Mouse (Mus musculus) granulocyte monocyte progenitor cell, adult 5-6 weeks (primary cell): Measurements from ENCODE around the gene Hpse2. TPM values are rescaled to one million over a fixed set of nuclear protein-coding genes. Genes with fewer than 3 reads are reported as not detected.

ENCODE experiments used
- ATAC-seq: replicated peaks from 2 replicates; pipeline ENCODE4 v1.8.0; 2016; ENCODE audit warnings: mild to moderate bottlenecking, moderate TSS enrichment, inconsistent platforms; ENCODE audit not compliant: poor library complexity, severe bottlenecking
- total RNA-seq, 2 experiments: library from RNA; stranded (forward) in 1 of 2; stranded (reverse) in 1 of 2; fragments of 200-712, 200-1000 nt in 1 of 2; fragments of >200 nt in 1 of 2; fragmentation: Nextera tagmentation in 1 of 2; gene quantifications; 2 replicates each; pipeline ENCODE4 v1.2.3; 2014 to 2017

Gene Hpse2
- total RNA-seq, 2 experiments from 2014 or later: not detected

- no peak for ATAC-seq
Observed at GRCm38 (mm10) chr19:43175437-43175965, 212.7 kb downstream of the Hpse2 start.

DNA sequence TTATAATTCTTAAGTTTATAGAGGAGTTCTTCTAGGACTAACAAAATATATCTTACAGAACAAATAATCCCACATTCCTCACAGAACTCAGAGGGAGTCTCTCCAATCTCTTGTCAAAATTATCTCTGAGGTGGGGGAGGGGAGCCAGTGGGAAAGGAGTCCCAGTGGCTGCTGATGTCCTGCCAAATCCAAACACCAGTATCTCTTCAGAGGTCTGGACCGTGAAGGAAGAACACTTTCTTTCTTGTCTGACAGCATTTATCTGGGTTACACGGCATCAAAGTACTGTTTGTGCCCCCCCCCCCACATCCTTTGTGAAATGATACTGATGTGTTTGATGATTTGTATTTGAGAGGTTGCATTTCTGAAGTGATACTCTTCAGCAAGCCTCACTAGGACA lies 213.3 kb downstream of the Hpse2 start:
- no peak for ATAC-seq

- no peak for ATAC-seq
Observed at GRCm38 (mm10) chr19:43156085-43156484, 232.1 kb downstream of the Hpse2 start.

GRCm38 (mm10) chr19:43155582-43155981 lies 232.6 kb downstream of the Hpse2 start:
- no peak for ATAC-seq

GRCm38 (mm10) chr19:43147901-43148300 lies 240.3 kb downstream of the Hpse2 start:
- no peak for ATAC-seq

GRCm38 (mm10) chr19:43146820-43147219 lies 241.3 kb downstream of the Hpse2 start:
- ATAC-seq: no peak

GRCm38 (mm10) chr19:43141646-43142045 lies 246.5 kb downstream of the Hpse2 start:
- ATAC-seq: no peak

DNA sequence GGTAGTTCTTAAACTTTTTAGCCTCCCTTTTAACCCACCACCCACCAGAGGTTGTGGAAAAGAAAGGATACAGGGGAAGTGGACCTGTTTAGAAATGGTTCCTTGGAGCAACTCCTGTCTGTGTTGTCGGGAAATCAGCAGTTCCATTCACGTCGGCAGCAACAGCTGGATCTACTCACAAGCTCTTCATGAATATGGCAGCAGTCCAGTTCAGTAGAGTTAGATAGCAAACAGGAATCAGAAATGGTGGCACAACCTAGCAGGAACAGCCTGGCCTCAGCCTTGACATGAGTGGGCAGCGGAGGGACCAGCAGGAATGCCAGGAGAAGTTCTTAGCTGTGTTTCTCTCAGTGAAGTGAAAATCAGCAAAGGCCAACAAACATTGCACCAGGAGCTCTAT lies 278.4 kb downstream of the Hpse2 start:
- no peak for ATAC-seq

DNA sequence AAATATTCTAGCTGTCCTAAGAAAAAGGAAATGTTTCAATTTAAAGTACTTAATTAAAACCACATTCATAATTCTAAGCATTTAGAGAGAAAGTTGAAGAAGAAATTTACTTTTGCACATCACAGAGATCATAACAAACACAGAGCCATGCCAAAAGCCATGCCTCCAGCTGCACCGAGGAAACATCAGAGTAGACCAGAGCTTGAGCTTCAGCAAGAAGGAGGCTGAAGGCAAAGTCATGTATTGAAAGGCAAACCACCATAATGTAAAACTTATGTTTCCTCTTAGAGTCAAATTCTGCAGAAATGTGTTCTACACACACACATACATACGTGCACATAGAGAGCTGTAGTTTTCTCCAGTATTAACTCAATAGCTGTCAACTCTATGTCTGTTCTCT lies 291.2 kb downstream of the Hpse2 start:
- no peak for ATAC-seq

GRCm38 (mm10) chr19:43087216-43087615 lies 300.9 kb downstream of the Hpse2 start:
- no peak for ATAC-seq

DNA sequence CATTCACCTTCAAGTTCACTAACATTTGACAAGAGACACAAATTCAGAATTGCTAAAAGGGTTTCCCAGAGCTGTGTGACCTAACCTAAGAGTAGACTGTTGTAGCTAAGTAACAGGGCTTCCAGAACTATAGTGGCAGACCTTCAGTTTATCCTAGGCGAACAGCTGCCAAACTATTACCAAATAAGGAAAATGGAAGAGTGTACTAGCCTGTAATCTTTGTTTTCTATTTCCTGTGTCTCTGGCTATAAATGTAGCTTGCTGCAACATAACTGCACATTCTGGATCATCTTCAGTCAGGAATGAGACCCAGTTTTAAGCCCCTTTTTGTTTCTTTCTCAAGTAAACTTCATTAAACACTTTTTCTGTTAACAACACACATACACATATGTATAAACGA lies 324.0 kb downstream of the Hpse2 start:
- no peak for ATAC-seq

DNA sequence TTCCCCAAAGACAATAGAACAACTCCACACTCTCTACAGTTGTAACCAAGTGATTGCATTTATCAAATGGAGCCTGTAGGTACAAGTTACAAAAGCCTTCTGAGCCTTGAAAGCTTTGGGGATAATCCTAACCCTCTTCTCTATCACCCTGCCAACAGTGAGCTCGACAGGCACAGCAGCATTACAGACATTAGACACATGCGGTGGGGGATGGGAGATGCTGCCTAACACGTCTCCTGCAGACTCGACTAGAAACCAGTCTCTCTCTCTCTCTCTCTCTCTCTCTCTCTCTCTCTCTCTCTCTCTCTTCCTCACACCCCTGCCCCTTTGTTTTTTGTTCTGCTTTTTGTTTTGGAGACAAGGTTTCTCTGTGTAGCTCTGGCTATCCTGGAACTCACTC lies 343.6 kb downstream of the Hpse2 start:
- ATAC-seq: no peak

GRCm38 (mm10) chr19:43042721-43043120 lies 345.4 kb downstream of the Hpse2 start:
- ATAC-seq: no peak

- ATAC-seq: no peak
Observed at GRCm38 (mm10) chr19:43042211-43042610, 345.9 kb downstream of the Hpse2 start.

- no peak for ATAC-seq
Observed at GRCm38 (mm10) chr19:43036381-43036780, 351.8 kb downstream of the Hpse2 start.

- ATAC-seq: no peak
Observed at GRCm38 (mm10) chr19:43027305-43027704, 360.9 kb downstream of the Hpse2 start.

GRCm38 (mm10) chr19:43022611-43023173 lies 365.5 kb downstream of the Hpse2 start:
- ATAC-seq: no peak

DNA sequence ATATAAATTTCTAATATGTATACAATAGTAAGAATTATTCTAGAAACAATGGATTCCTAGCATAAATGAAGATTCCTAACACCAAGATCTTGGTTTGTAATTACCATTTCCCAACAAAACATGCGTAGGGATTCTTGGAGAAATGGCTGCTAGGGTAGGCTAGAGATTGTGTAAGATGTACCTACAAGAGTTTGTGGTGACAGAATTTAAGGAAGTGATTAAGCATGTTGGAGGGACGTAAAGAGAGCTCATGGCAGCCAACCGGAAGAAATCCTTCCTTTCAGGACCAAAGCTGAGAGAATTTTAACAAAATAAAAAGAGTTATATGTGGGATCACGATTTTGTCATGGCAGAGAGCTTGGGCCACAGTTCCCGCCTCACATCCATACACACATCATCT lies 369.4 kb downstream of the Hpse2 start:
- ATAC-seq: peak; percentile 55; the same call in 1 of the 2 replicates

DNA sequence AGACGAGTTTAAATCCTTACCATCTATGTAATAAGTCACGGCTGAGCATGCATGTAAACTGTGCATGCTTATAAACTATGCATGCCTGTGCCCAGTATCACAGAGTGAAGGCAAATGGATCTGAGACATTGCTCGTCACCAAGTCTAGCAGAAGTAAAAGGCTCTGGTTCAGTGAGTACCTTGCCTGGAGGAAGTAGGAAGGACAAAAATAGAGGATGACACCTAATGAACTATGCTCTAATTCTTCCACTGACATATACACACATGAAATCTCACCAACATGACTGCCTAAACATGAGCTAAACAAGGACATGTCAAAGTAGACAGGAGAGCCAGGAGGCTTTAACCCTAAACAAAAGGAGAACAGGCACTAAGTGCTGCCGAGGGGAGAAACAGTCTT lies 391.7 kb downstream of the Hpse2 start:
- ATAC-seq: no peak

DNA sequence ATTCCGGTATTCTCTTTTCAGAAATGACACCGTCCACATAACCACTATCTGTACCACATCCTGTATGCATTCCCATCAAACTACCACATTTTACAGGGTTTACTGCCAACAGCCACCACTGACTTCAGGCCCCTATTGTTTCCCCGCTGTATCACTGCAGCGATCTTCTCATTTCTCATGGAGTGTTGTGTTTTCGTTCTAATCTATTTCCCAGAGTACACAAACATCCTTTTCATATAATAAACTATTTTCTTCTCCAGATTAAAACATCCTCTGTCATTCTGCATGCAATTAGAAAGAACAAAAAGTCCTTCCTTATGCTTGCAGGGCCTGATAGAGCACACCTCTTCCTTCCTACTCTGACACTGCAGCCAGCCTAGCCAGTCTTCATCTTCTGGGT lies 399.3 kb downstream of the Hpse2 start:
- no peak for ATAC-seq

- ATAC-seq: no peak
Observed at GRCm38 (mm10) chr19:42986315-42986701, 401.8 kb downstream of the Hpse2 start.
